In the genomic region with DNA sequence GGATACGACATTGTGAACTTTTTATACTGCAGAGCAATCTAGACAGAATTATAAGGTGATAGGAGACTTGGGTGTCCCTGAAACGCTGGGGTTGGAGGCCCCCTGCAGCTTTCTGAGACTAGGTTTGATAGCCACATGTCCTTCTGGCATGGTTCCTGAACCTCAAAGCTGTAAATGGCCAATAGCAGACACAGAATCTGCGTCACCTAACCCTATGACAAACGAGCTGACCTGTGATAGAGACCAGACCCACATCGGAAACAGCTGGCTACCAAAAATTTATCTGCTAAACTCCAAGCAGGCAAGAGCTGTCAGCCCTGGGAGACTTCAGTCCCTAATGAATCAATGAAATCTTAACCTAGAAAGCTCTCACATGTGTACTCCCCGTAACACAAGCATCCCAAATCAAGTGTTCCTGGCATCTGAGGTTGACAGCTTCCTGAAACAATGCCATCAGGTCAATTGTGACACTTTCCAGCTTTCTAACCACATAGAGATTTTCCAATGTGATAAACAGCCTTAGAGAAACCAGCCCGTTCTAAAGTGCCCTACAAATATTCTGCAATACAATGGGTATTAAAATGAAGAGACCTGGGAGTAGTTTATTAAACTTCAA, we compare ENCODE assay signal across 25 mouse cellular contexts.
DNase-seq lines count a peak whose midpoint lies in the region; ATAC-seq and TF ChIP-seq lines count a peak whose summit lies in the region.
"Had no signal": no experiment of that assay in that cellular context is flagged by ENCODE, and none has a peak within 500 bp of the region (broad histone marks: within the 10 kb centered on the region; RNA-seq: fewer than 3 reads in every experiment).

No protein-coding gene starts in this region.

- ATAC-seq in limb, embryonic 14.5 days (ENCODE audit: low FRiP score, low read depth), result peak; percentile 26; the same call in 1 of the 2 replicates
- ATAC-seq: CD4-positive, CD25-positive, alpha-beta regulatory T cell, adult 4 months; forebrain, embryonic 16.5 days; hindbrain, postnatal 0 days had no signal

- no peaks in the 10 kb centered on the region for H3K9me3 ChIP-seq in limb, embryonic 14.5 days (ENCODE audit: control insufficient read depth, low read length)
- H3K9me3 ChIP-seq: embryonic facial prominence, embryonic 15.5 days; heart, embryonic 13.5 days; limb, embryonic 15.5 days; neural tube, embryonic 15.5 days had no signal

- no peak overlapping the region for H3K27ac ChIP-seq in limb, embryonic 14.5 days (replicated peaks; ENCODE audit: low read depth, low read length)
- H3K27ac ChIP-seq: embryonic facial prominence, embryonic 15.5 days; heart, adult 2 months; heart, embryonic 13.5 days; hindbrain, postnatal 0 days; kidney, postnatal 0 days; limb, embryonic 15.5 days; liver, embryonic 14.5 days; neural tube, embryonic 15.5 days had no signal

- DNase-seq in embryo, embryonic 10.5 days (ENCODE audit: low spot score), result peak; percentile 49
- DNase-seq in embryo, embryonic 11 days, result no peak
- peak; percentile 77 for DNase-seq in forelimb bud, embryonic 11.5 days (ENCODE audit: low read depth, low spot score)
- DNase-seq in limb, embryonic 14.5 days (ENCODE audit: low spot score), result peak; percentile 7
- peak; percentile 50 for DNase-seq in lung, postnatal 36 days
- DNase-seq in kidney, postnatal 36 days, result no peak
- DNase-seq in ovary, postnatal 14 days (ENCODE audit: low spot score), result no peak
- DNase-seq in cerebellum, adult 11 months, result no peak
- DNase-seq: adrenal gland, postnatal 36 days; cerebellum, postnatal 14 days; gastrocnemius, postnatal 14 days; heart, adult 2 months; heart, postnatal 14 days; kidney, adult 18-20 months; thymus, postnatal 25 days had no signal

- H3K36me3 ChIP-seq in limb, embryonic 14.5 days (ENCODE audit: control insufficient read depth, insufficient read depth, low read length), result no peaks in the 10 kb centered on the region
- H3K36me3 ChIP-seq: embryonic facial prominence, embryonic 15.5 days; heart, embryonic 13.5 days; limb, embryonic 15.5 days; neural tube, embryonic 15.5 days had no signal

- no peak overlapping the region for H3K4me2 ChIP-seq in limb, embryonic 14.5 days (replicated peaks; ENCODE audit: low read depth, low read length, severe bottlenecking)
- H3K4me2 ChIP-seq: embryonic facial prominence, embryonic 15.5 days; heart, embryonic 13.5 days; limb, embryonic 15.5 days; midbrain, embryonic 11.5 days; neural tube, embryonic 15.5 days had no signal

- no peak overlapping the region for H3K4me3 ChIP-seq in limb, embryonic 14.5 days (replicated peaks; ENCODE audit: low read length)
- H3K4me3 ChIP-seq: embryonic facial prominence, embryonic 15.5 days; heart, adult 2 months; heart, embryonic 13.5 days; limb, embryonic 15.5 days; neural tube, embryonic 15.5 days had no signal

- no peak overlapping the region for H3K9ac ChIP-seq in limb, embryonic 14.5 days (ENCODE audit: low read depth, low read length, severe bottlenecking)
- H3K9ac ChIP-seq: embryonic facial prominence, embryonic 15.5 days; heart, embryonic 13.5 days; limb, embryonic 15.5 days; liver, embryonic 14.5 days; neural tube, embryonic 15.5 days had no signal

- no peak for TF ChIP-seq POLR2A in limb, embryonic 14.5 days (IDR thresholded peaks at IDR 0.05; ENCODE audit: borderline replicate concordance, extremely low read depth, insufficient read depth, insufficient read length)

- WGBS in limb, embryonic 14.5 days, result 21% methylated on average over 7 of the region's 7 CpGs

- H3K4me1 ChIP-seq in limb, embryonic 14.5 days (ENCODE audit: control insufficient read depth, insufficient read depth, low read length), result 0 out of 2 replicates have a peak, but pooled peaks cover 8% of the 10 kb centered on the region
- H3K4me1 ChIP-seq: embryonic facial prominence, embryonic 15.5 days; neural tube, embryonic 15.5 days had no signal

- no peaks in the 10 kb centered on the region for H3K27me3 ChIP-seq in limb, embryonic 14.5 days (ENCODE audit: control insufficient read depth, insufficient read depth, low read length)
- H3K27me3 ChIP-seq: embryonic facial prominence, embryonic 15.5 days; heart, embryonic 13.5 days; limb, embryonic 15.5 days; neural tube, embryonic 15.5 days had no signal

Comparison
In these comparisons a context has a peak if more than half of its experiments do, and no peak if none do; other contexts are left out.
1. DNase-seq: peak in embryo, embryonic 10.5 days (single experiment), forelimb bud, embryonic 11.5 days (single experiment), limb, embryonic 14.5 days (single experiment) and lung, postnatal 36 days (single experiment); none in embryo, embryonic 11 days (single experiment), kidney, postnatal 36 days (0 of 2), ovary, postnatal 14 days (single experiment) and cerebellum, adult 11 months (single experiment).